Mouse (Mus musculus) limb, embryonic 12.5 days (tissue): ENCODE measurements at regions not wholly inside any gene's neighbourhood (a gene's known extent, or its start where the extent isn't known, plus 50 kb on each side); places are given as distances from the start of the nearest gene placed in this dataset.
"Not testable (repeated sequence)": the region's sequence is repeated elsewhere in the genome, so short reads cannot be mapped to it uniquely, and the experiment has no call there.

Source experiments
- ATAC-seq: fragments of 200-750 bp; cut with Nextera tagmentation; 2 replicates; pipeline ENCODE4 v1.8.0; 2017; ENCODE audit warnings: low read depth, moderate TSS enrichment; ENCODE audit not compliant: insufficient number of reproducible peaks, insufficient read depth, low FRiP score, low TSS enrichment
- H3K27ac ChIP-seq: fragments of 300-500 bp; sonication (generic); 2 replicates; pipeline ENCODE4 v1.5.1; 2016; ENCODE audit warnings: mild to moderate bottlenecking, moderate library complexity
- H3K27me3 ChIP-seq: fragments of 300-500 bp; sonication (generic); 2 replicates; pipeline ENCODE4 v1.6.1; 2016; ENCODE audit warnings: mild to moderate bottlenecking, moderate library complexity
- H3K36me3 ChIP-seq: fragments of 300-500 bp; sonication (generic); 2 replicates; pipeline ENCODE4 v1.6.1; 2016; ENCODE audit warnings: mild to moderate bottlenecking, moderate library complexity
- H3K4me1 ChIP-seq: fragments of 300-500 bp; sonication (generic); replicated peaks from 2 replicates; pipeline ENCODE4 v1.6.1; 2016
- H3K4me2 ChIP-seq: fragments of 300-500 bp; sonication (generic); 2 replicates; pipeline ENCODE4 v1.6.1; 2016; ENCODE audit warnings: mild to moderate bottlenecking, moderate library complexity
- H3K4me3 ChIP-seq: fragments of 300-500 bp; sonication (generic); replicated peaks from 2 replicates; pipeline ENCODE4 v1.5.1; 2016; ENCODE audit warnings: mild to moderate bottlenecking
- H3K9ac ChIP-seq: fragments of 300-500 bp; sonication (generic); replicated peaks from 2 replicates; pipeline ENCODE4 v1.6.1; 2016; ENCODE audit warnings: mild to moderate bottlenecking, moderate library complexity
- H3K9me3 ChIP-seq: fragments of 300-500 bp; sonication (generic); 2 replicates; pipeline ENCODE4 v1.6.1; 2016; ENCODE audit warnings: mild to moderate bottlenecking, moderate library complexity
- WGBS: fragments of 180-500 bp; shearing (Covaris S2); methylation state at CpG from one replicate; pipeline ENCODE4 v1.1.7; 2016; 5-methylcytosine and 5-hydroxymethylcytosine counted together

- no peak overlapping the region for H3K4me3 ChIP-seq
- ATAC-seq, result no peak
- no peaks in the 10 kb centered on the region for H3K27me3 ChIP-seq
- H3K9ac ChIP-seq, result no peak overlapping the region
- WGBS, result 84% methylated on average over 11 of the region's 11 CpGs
- H3K9me3 ChIP-seq, result no peaks in the 10 kb centered on the region
- H3K27ac ChIP-seq, result no peak overlapping the region
- H3K4me1 ChIP-seq, result peaks cover 7% of the 10 kb centered on the region; the same call in 1 of the 2 replicates
- H3K4me2 ChIP-seq, result no peak overlapping the region
- no peaks in the 10 kb centered on the region for H3K36me3 ChIP-seq
Observed at GRCm38 (mm10) chr10:118052042-118052441, 89.6 kb upstream of the Mdm1 start.

GRCm38 (mm10) chr10:118052477-118052876, 89.1 kb upstream of the Mdm1 start:
- no peak overlapping the region for H3K27ac ChIP-seq
- ATAC-seq, result no peak
- no peaks in the 10 kb centered on the region for H3K36me3 ChIP-seq
- WGBS, result 85% methylated on average over 12 of the region's 12 CpGs
- no peak overlapping the region for H3K4me3 ChIP-seq
- H3K4me1 ChIP-seq, result peaks cover 12% of the 10 kb centered on the region
- H3K27me3 ChIP-seq, result no peaks in the 10 kb centered on the region
- H3K4me2 ChIP-seq, result no peak overlapping the region
- no peak overlapping the region for H3K9ac ChIP-seq
- H3K9me3 ChIP-seq, result no peaks in the 10 kb centered on the region

GRCm38 (mm10) chr10:118053037-118053436, 88.6 kb upstream of the Mdm1 start:
- Histone ChIP-seq H3K4me2 (no peak overlapping the region), H3K36me3 (no peaks in the 10 kb centered on the region), H3K9ac (no peak overlapping the region), H3K27ac (no peak overlapping the region), H3K9me3 (no peaks in the 10 kb centered on the region), H3K4me1 (peaks cover 14% of the 10 kb centered on the region), H3K27me3 (no peaks in the 10 kb centered on the region; the same call in 1 of the 2 replicates), H3K4me3 (no peak overlapping the region)
- no peak for ATAC-seq
- WGBS, result 93% methylated on average over 5 of the region's 5 CpGs

- peak overlapping the region; percentile 25 for H3K4me2 ChIP-seq
- H3K9ac ChIP-seq, result no peak overlapping the region
- H3K4me1 ChIP-seq, result peaks cover 14% of the 10 kb centered on the region
- H3K4me3 ChIP-seq, result no peak overlapping the region
- WGBS, result 41% methylated on average over 9 of the region's 9 CpGs
- no peaks in the 10 kb centered on the region for H3K9me3 ChIP-seq
- H3K36me3 ChIP-seq, result no peaks in the 10 kb centered on the region
- ATAC-seq, result no peak
- H3K27me3 ChIP-seq, result no peaks in the 10 kb centered on the region; the same call in 1 of the 2 replicates
- H3K27ac ChIP-seq, result no peak overlapping the region
Observed at GRCm38 (mm10) chr10:118056789-118057271, 84.8 kb upstream of the Mdm1 start.

GRCm38 (mm10) chr10:118057516-118057915, 84.1 kb upstream of the Mdm1 start:
- Histone ChIP-seq H3K9ac (no peak overlapping the region), H3K4me3 (no peak overlapping the region), H3K27ac (no peak overlapping the region), H3K36me3 (no peaks in the 10 kb centered on the region), H3K4me2 (no peak overlapping the region), H3K9me3 (no peaks in the 10 kb centered on the region), H3K27me3 (no peaks in the 10 kb centered on the region; the same call in 1 of the 2 replicates), H3K4me1 (peaks cover 14% of the 10 kb centered on the region)
- ATAC-seq, result no peak
- WGBS, result 70% methylated on average over 3 of the region's 3 CpGs

- 79% methylated on average over 7 of the region's 7 CpGs for WGBS
- Histone ChIP-seq H3K27me3 (no peaks in the 10 kb centered on the region), H3K4me1 (no peaks in the 10 kb centered on the region), H3K36me3 (no peaks in the 10 kb centered on the region), H3K27ac (no peak overlapping the region), H3K9ac (no peak overlapping the region), H3K9me3 (no peaks in the 10 kb centered on the region), H3K4me2 (no peak overlapping the region), H3K4me3 (no peak overlapping the region)
- ATAC-seq, result no peak
Observed at GRCm38 (mm10) chr10:118064816-118065216, 76.8 kb upstream of the Mdm1 start.

GRCm38 (mm10) chr10:118076341-118076740, 65.3 kb upstream of the Mdm1 start:
- not testable (repeated sequence) for H3K4me2 ChIP-seq, H3K27me3 ChIP-seq, ATAC-seq, H3K36me3 ChIP-seq, H3K9ac ChIP-seq, H3K4me3 ChIP-seq, H3K4me1 ChIP-seq, H3K27ac ChIP-seq
- peaks cover 12% of the 10 kb centered on the region; the same call in 1 of the 2 replicates for H3K9me3 ChIP-seq
- WGBS, result 95% methylated on average over 9 of the region's 11 CpGs

GRCm38 (mm10) chr10:118081636-118082166, 59.9 kb upstream of the Mdm1 start:
- Histone ChIP-seq H3K4me2 (no peak overlapping the region), H3K9me3 (0 out of 2 replicates have a peak, but pooled peaks cover 8% of the 10 kb centered on the region), H3K9ac (no peak overlapping the region), H3K4me1 (no peaks in the 10 kb centered on the region), H3K27me3 (no peaks in the 10 kb centered on the region), H3K4me3 (no peak overlapping the region), H3K36me3 (no peaks in the 10 kb centered on the region), H3K27ac (no peak overlapping the region)
- WGBS, result 86% methylated on average over 5 of the region's 5 CpGs
- ATAC-seq, result no peak

- H3K27ac ChIP-seq, result no peak overlapping the region
- no peak overlapping the region for H3K4me3 ChIP-seq
- ATAC-seq, result no peak
- H3K36me3 ChIP-seq, result no peaks in the 10 kb centered on the region
- 88% methylated on average over 13 of the region's 13 CpGs for WGBS
- H3K9ac ChIP-seq, result no peak overlapping the region
- H3K27me3 ChIP-seq, result no peaks in the 10 kb centered on the region
- no peak overlapping the region for H3K4me2 ChIP-seq
- no peaks in the 10 kb centered on the region for H3K9me3 ChIP-seq
- H3K4me1 ChIP-seq, result no peaks in the 10 kb centered on the region
Observed at GRCm38 (mm10) chr10:118083035-118083720, 58.4 kb upstream of the Mdm1 start.

GRCm38 (mm10) chr10:118083721-118084075, 57.9 kb upstream of the Mdm1 start:
- Histone ChIP-seq H3K27ac (no peak overlapping the region), H3K4me3 (no peak overlapping the region), H3K4me2 (no peak overlapping the region), H3K9me3 (no peaks in the 10 kb centered on the region), H3K4me1 (no peaks in the 10 kb centered on the region), H3K27me3 (no peaks in the 10 kb centered on the region), H3K9ac (no peak overlapping the region), H3K36me3 (no peaks in the 10 kb centered on the region)
- 89% methylated on average over 8 of the region's 8 CpGs for WGBS
- ATAC-seq, result no peak

- Histone ChIP-seq H3K9me3 (no peaks in the 10 kb centered on the region), H3K36me3 (no peaks in the 10 kb centered on the region), H3K4me3 (no peak overlapping the region), H3K4me2 (no peak overlapping the region), H3K4me1 (no peaks in the 10 kb centered on the region), H3K27me3 (no peaks in the 10 kb centered on the region), H3K9ac (no peak overlapping the region), H3K27ac (no peak overlapping the region)
- ATAC-seq, result no peak
- 91% methylated on average over 16 of the region's 16 CpGs for WGBS
Observed at GRCm38 (mm10) chr10:118085046-118085983, 56.3 kb upstream of the Mdm1 start.
